Mouse (Mus musculus): ENCODE data around the gene Gm39566.

DNA sequence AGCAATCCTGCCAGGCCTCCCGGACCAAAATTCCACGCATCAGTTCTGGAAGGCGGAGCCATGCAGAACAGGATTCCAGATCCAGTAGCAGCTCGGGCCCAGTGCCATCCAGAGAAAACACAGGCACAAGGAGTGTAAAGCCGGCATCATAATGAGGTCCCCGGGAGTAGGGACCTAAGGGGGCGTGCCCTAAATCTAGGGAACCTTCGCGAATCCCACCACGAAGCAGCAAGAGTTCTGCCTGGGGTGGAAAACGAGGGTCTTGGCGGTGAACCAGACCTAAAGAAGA is 10.5 kb downstream of the Gm39566 start:
- no peak for TF ChIP-seq CTCF (conservative IDR thresholded peaks at IDR 0.05; ENCODE audit: insufficient read depth, insufficient read length, low read depth, low read length)
- no peak for TF ChIP-seq POLR2A (IDR thresholded peaks at IDR 0.05; ENCODE audit: low read depth, low read length)
